Mouse (Mus musculus): ENCODE measurements at regions not wholly inside any gene's neighbourhood (a gene's known extent, or its start where the extent isn't known, plus 50 kb on each side); places are given as distances from the start of the nearest gene placed in this dataset.

- H3K4me1 ChIP-seq (ENCODE audit: insufficient read depth, low read depth, low read length), result no peaks in the 10 kb centered on the region
- H3K9me3 ChIP-seq (ENCODE audit: low read length), result no peaks in the 10 kb centered on the region
- H3K27ac ChIP-seq (ENCODE audit: low read length), result no peak overlapping the region
- H3K27me3 ChIP-seq (replicated peaks; ENCODE audit: insufficient read depth, low read length), result no peaks in the 10 kb centered on the region
- no peak overlapping the region for H3K4me2 ChIP-seq (replicated peaks; ENCODE audit: low read depth, low read length)
- DNase-seq (ENCODE audit: low spot score) (no peak), ATAC-seq (no peak)
- no peak overlapping the region for H3K9ac ChIP-seq (replicated peaks; ENCODE audit: low read depth)
- no peaks in the 10 kb centered on the region for H3K36me3 ChIP-seq (ENCODE audit: insufficient read depth, low read length)
- no peak overlapping the region for H3K4me3 ChIP-seq (ENCODE audit: low read depth, low read length)
- no peak for TF ChIP-seq CTCF (IDR thresholded peaks at IDR 0.05)
- TF ChIP-seq EP300 (IDR thresholded peaks at IDR 0.05), result no peak
Measured at GRCm38 (mm10) chr1:101272365-101272764, 1499.8 kb downstream of the Cntnap5b start.

GRCm38 (mm10) chr1:101273633-101274032, 1501.1 kb downstream of the Cntnap5b start:
- TF ChIP-seq EP300 (IDR thresholded peaks at IDR 0.05) (no peak), CTCF (IDR thresholded peaks at IDR 0.05) (no peak)
- no peak for DNase-seq (ENCODE audit: low spot score)
- Histone ChIP-seq H3K36me3 (ENCODE audit: insufficient read depth, low read length) (no peaks in the 10 kb centered on the region), H3K27me3 (replicated peaks; ENCODE audit: insufficient read depth, low read length) (no peaks in the 10 kb centered on the region), H3K4me3 (ENCODE audit: low read depth, low read length) (no peak overlapping the region), H3K4me2 (replicated peaks; ENCODE audit: low read depth, low read length) (no peak overlapping the region), H3K9me3 (ENCODE audit: low read length) (no peaks in the 10 kb centered on the region), H3K27ac (ENCODE audit: low read length) (no peak overlapping the region), H3K9ac (replicated peaks; ENCODE audit: low read depth) (no peak overlapping the region), H3K4me1 (ENCODE audit: insufficient read depth, low read depth, low read length) (no peaks in the 10 kb centered on the region)
- no peak for ATAC-seq
- 90% methylated on average over 1 of the region's 1 CpGs for WGBS

DNA sequence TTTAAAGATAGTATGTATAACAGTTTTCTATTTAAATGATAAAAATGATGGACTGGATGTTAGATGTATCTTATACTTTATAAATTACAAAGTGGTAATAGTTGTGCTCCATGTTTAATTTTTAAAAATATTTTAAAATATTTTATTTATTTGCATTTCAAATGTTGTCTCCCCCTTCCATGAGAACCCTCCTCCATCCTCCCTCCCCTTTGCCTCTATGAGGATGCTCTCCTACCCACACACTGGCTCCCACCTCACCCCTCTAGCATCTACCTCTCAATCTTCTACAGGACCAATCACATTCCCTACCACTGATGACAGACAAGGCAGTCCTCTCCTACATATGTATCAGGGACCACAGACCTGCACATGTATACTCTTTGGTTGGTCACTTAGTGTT, 1512.9 kb downstream of the Cntnap5b start:
- Histone ChIP-seq H3K27ac (ENCODE audit: low read length) (no peak overlapping the region), H3K36me3 (ENCODE audit: insufficient read depth, low read length) (no peaks in the 10 kb centered on the region), H3K4me1 (ENCODE audit: insufficient read depth, low read depth, low read length) (no peaks in the 10 kb centered on the region), H3K4me2 (replicated peaks; ENCODE audit: low read depth, low read length) (no peak overlapping the region), H3K9ac (replicated peaks; ENCODE audit: low read depth) (no peak overlapping the region), H3K9me3 (ENCODE audit: low read length) (no peaks in the 10 kb centered on the region), H3K27me3 (replicated peaks; ENCODE audit: insufficient read depth, low read length) (no peaks in the 10 kb centered on the region), H3K4me3 (ENCODE audit: low read depth, low read length) (no peak overlapping the region)
- DNase-seq (ENCODE audit: low spot score) (peak; percentile 54), ATAC-seq (no peak)
- TF ChIP-seq EP300 (IDR thresholded peaks at IDR 0.05) (no peak), CTCF (IDR thresholded peaks at IDR 0.05) (no peak)

All from lung, postnatal 0 days (tissue).